Mouse (Mus musculus) MEL (cell line): ENCODE data around the gene Gm49450. TPM values are rescaled to one million over a fixed set of nuclear protein-coding genes. Genes with fewer than 3 reads are reported as not detected.

Experiments
- DNase-seq: peaks from one replicate; pipeline ENCODE4 v3.0.0; 2011; ENCODE audit warnings: low read depth, low spot score
- H3K27ac ChIP-seq: 2 replicates; pipeline ENCODE4 v1.5.1; 2012; ENCODE audit warnings: low read depth, mild to moderate bottlenecking, control low read depth, low read length, moderate library complexity; ENCODE audit not compliant: control insufficient read depth
- H3K27me3 ChIP-seq, 2 experiments: fragments of 150-350 bp in 1 of 2; sonication (generic) in 1 of 2; 2 replicates each; pipeline ENCODE4 v1.6.1; 2012; ENCODE audit warnings: low read length in 2 of 2, mild to moderate bottlenecking in 2 of 2, improper control_type of control experiment in 1 of 2, moderate library complexity in 1 of 2; ENCODE audit not compliant: insufficient read depth in 2 of 2, control insufficient read depth in 1 of 2
- H3K36me3 ChIP-seq, 2 experiments: 2 replicates each; pipeline ENCODE4 v1.6.1; 2012 to 2014; ENCODE audit warnings: low read length in 2 of 2, improper control_type of control experiment in 1 of 2, inconsistent platforms in 1 of 2, mild to moderate bottlenecking in 1 of 2; ENCODE audit not compliant: insufficient read depth in 2 of 2, control insufficient read depth in 1 of 2
- H3K4me1 ChIP-seq, 2 experiments: fragments of 150-350 bp in 1 of 2; sonication (generic) in 1 of 2; 2 replicates each; pipeline ENCODE4 v1.6.1; 2012; ENCODE audit warnings: low read length in 2 of 2, improper control_type of control experiment in 1 of 2, mild to moderate bottlenecking in 1 of 2; ENCODE audit not compliant: insufficient read depth in 2 of 2, control insufficient read depth in 1 of 2
- H3K4me3 ChIP-seq, 2 experiments: fragments of 150-350 bp in 1 of 2; sonication (generic) in 1 of 2; 2 replicates each; pipeline ENCODE4 v1.5.1; 2012; ENCODE audit warnings: low read depth in 2 of 2, low read length in 2 of 2, mild to moderate bottlenecking in 2 of 2, moderate library complexity in 2 of 2, control low read depth in 1 of 2, improper control_type of control experiment in 1 of 2; ENCODE audit not compliant: control insufficient read depth in 1 of 2, insufficient read depth in 1 of 2
- H3K79me2 ChIP-seq: 2 replicates; pipeline ENCODE4 v1.6.1; 2012; ENCODE audit warnings: mild to moderate bottlenecking, low read length, moderate library complexity; ENCODE audit not compliant: control insufficient read depth, poor library complexity, insufficient read depth
- H3K9ac ChIP-seq: 2 replicates; pipeline ENCODE4 v1.6.1; 2012; ENCODE audit warnings: low read depth, mild to moderate bottlenecking, control low read depth, low read length, moderate library complexity; ENCODE audit not compliant: control insufficient read depth, poor library complexity, severe bottlenecking
- H3K9me3 ChIP-seq: fragments of 150-350 bp; sonication (generic); replicated peaks from 2 replicates; pipeline ENCODE4 v1.6.1; 2012; ENCODE audit warnings: mild to moderate bottlenecking, low read length, improper control_type of control experiment, moderate library complexity; ENCODE audit not compliant: insufficient read depth
- CTCF ChIP-seq, 3 experiments: IDR thresholded peaks in 2 of 3; conservative IDR thresholded peaks in 1 of 3; 2 replicates each; pipeline ENCODE4 v1.5.1; 2011 to 2012; ENCODE audit warnings: low read length in 3 of 3, low read depth in 2 of 3, mild to moderate bottlenecking in 2 of 3, improper control_type of control experiment in 1 of 3, inconsistent platforms in 1 of 3, mixed read lengths in 1 of 3, moderate library complexity in 1 of 3; ENCODE audit not compliant: control insufficient read depth in 1 of 3, insufficient read depth in 1 of 3, poor library complexity in 1 of 3, severe bottlenecking in 1 of 3
- E2F4 ChIP-seq: IDR thresholded peaks from 2 replicates; pipeline ENCODE4 v1.6.1; 2011; ENCODE audit warnings: low read depth, low read length, improper control_type of control experiment, borderline replicate concordance
- EP300 ChIP-seq, 2 experiments: IDR thresholded peaks; 2 replicates each; pipeline ENCODE4 v1.6.1; 2011; ENCODE audit warnings: improper control_type of control experiment in 2 of 2, low read length in 2 of 2, low read depth in 1 of 2, mild to moderate bottlenecking in 1 of 2
- ETS1 ChIP-seq: IDR thresholded peaks from 2 replicates; pipeline ENCODE4 v1.6.1; 2012; ENCODE audit warnings: low read depth, mild to moderate bottlenecking, inconsistent platforms, low read length, improper control_type of control experiment, moderate library complexity
- GABPA ChIP-seq: IDR thresholded peaks from 2 replicates; pipeline ENCODE4 v1.6.1; 2012; ENCODE audit warnings: low read depth, mild to moderate bottlenecking, inconsistent platforms, low read length, improper control_type of control experiment, moderate library complexity
- HCFC1 ChIP-seq: IDR thresholded peaks from 2 replicates; pipeline ENCODE4 v1.6.1; 2012; ENCODE audit warnings: low read depth, mild to moderate bottlenecking, inconsistent platforms, low read length, improper control_type of control experiment, moderate library complexity
- JUND ChIP-seq: IDR thresholded peaks from 2 replicates; pipeline ENCODE4 v1.6.1; 2011; ENCODE audit warnings: low read depth, mild to moderate bottlenecking, improper control_type of control experiment, low read length
- MAX ChIP-seq: IDR thresholded peaks from 2 replicates; pipeline ENCODE4 v1.6.1; 2011; ENCODE audit warnings: low read length, improper control_type of control experiment
- MAZ ChIP-seq: IDR thresholded peaks from 2 replicates; pipeline ENCODE4 v1.6.1; 2012; ENCODE audit warnings: low read depth, mild to moderate bottlenecking, inconsistent platforms, low read length, improper control_type of control experiment
- MEF2A ChIP-seq: IDR thresholded peaks from 2 replicates; pipeline ENCODE4 v1.6.1; 2014; ENCODE audit warnings: low read depth, mild to moderate bottlenecking, inconsistent platforms, low read length, improper control_type of control experiment; ENCODE audit not compliant: poor library complexity, insufficient replicate concordance, severe bottlenecking; ENCODE audit errors: extremely low read depth
- MYB ChIP-seq: IDR thresholded peaks from 2 replicates; pipeline ENCODE4 v1.6.1; 2011; ENCODE audit warnings: mild to moderate bottlenecking, low read depth, low read length, improper control_type of control experiment
- NELFE ChIP-seq: IDR thresholded peaks from 2 replicates; pipeline ENCODE4 v1.6.1; 2011; ENCODE audit warnings: low read depth, low read length, improper control_type of control experiment
- POLR2AphosphoS2 ChIP-seq: IDR thresholded peaks from 2 replicates; pipeline ENCODE4 v1.6.1; 2011; ENCODE audit warnings: low read length, improper control_type of control experiment
- POLR2AphosphoS5 ChIP-seq: IDR thresholded peaks from 2 replicates; pipeline ENCODE4 v1.6.1; 2012; ENCODE audit warnings: low read depth, borderline replicate concordance, mild to moderate bottlenecking, inconsistent platforms, low read length, moderate library complexity, mixed read lengths
- RAD21 ChIP-seq: IDR thresholded peaks from 2 replicates; pipeline ENCODE4 v1.6.1; 2011; ENCODE audit warnings: mild to moderate bottlenecking, low read depth, low read length, improper control_type of control experiment
- RCOR1 ChIP-seq: IDR thresholded peaks from 2 replicates; pipeline ENCODE4 v1.6.1; 2012; ENCODE audit warnings: low read depth, mild to moderate bottlenecking, inconsistent platforms, low read length, improper control_type of control experiment
- TAL1 ChIP-seq: IDR thresholded peaks from 2 replicates; pipeline ENCODE4 v1.6.1; 2012; ENCODE audit warnings: mild to moderate bottlenecking, inconsistent platforms, low read length, moderate library complexity, mixed read lengths
- UBTF ChIP-seq: IDR thresholded peaks from 2 replicates; pipeline ENCODE4 v1.6.1; 2012; ENCODE audit warnings: low read depth, mild to moderate bottlenecking, inconsistent platforms, low read length, improper control_type of control experiment, moderate library complexity, borderline replicate concordance; ENCODE audit not compliant: insufficient read depth
- ZNF384 ChIP-seq: IDR thresholded peaks from 2 replicates; pipeline ENCODE4 v1.6.1; 2012; ENCODE audit warnings: low read depth, mild to moderate bottlenecking, inconsistent platforms, low read length, improper control_type of control experiment
- polyA plus RNA-seq, 2 experiments: library from polyadenylated mRNA; stranded (reverse) in 1 of 2; unstranded in 1 of 2; fragments of >175 nt in 1 of 2; fragments of >200 nt in 1 of 2; gene quantifications; 2 replicates each; pipeline versions ENCODE4 v1.2.1 to v1.2.4; 2012; ENCODE audit warnings: low replicate concordance in 2 of 2, low read depth in 1 of 2; ENCODE audit not compliant: insufficient read length in 2 of 2, insufficient read depth in 1 of 2, missing spikeins in 1 of 2
- total RNA-seq: library from RNA; depleted of rRNA; stranded (reverse); fragments of 300-350 nt; gene quantifications from 2 replicates; pipeline ENCODE4 v1.2.3, GENCODE M21; 2012

Gene Gm49450
- total and polyA plus RNA-seq, 3 experiments, result not detected

DNA sequence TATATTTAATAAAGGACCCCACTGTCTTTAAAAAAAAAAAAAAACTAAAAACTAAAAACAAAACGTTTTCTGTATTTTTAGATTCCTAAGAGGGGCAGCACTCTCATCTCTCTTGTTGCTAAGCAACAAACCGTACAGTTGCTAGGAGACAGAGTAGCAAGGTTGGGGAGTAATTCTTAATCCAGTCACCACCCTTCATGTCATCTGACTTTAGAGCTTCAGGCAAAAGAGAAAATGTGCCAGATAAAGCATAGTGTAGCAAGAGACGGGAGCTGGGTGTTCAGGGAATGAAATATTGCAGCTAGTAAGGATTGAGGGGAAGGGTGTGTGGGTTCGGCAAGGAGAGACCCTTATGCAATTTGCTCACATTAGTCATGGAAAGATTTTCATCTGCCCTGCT lies 17.8 kb upstream of the Gm49450 start:
- Histone ChIP-seq H3K27ac (no peak overlapping the region), H3K9ac (no peak overlapping the region), H3K36me3 (no peaks in the 10 kb centered on the region), H3K27me3 (peaks cover 10 to 11% of the 10 kb centered on the region in 2 experiments; a peak in 3 of 4 replicates), H3K4me3 (no peak overlapping the region)
- TF ChIP-seq POLR2AphosphoS5 (no peak), ZNF384 (no peak), HCFC1 (no peak), GABPA (no peak), CTCF (IDR thresholded peaks at IDR 0.05 in 2 of 3, conservative IDR thresholded peaks at IDR 0.05 in 1 of 3; ENCODE audit: control insufficient read depth in 1 of 3, insufficient read depth in 1 of 3, low read depth in 2 of 3, low read length in 3 of 3, poor library complexity in 1 of 3, severe bottlenecking in 1 of 3) (no peak), ETS1 (no peak), MEF2A (no peak)
- TF ChIP-seq, all 39 proteins: peak for 0
- no peak for DNase-seq
- no peaks in the 10 kb centered on the region for H3K9me3 ChIP-seq
- H3K79me2 ChIP-seq, result no peaks in the 10 kb centered on the region
- no peaks in the 10 kb centered on the region for H3K4me1 ChIP-seq

DNA sequence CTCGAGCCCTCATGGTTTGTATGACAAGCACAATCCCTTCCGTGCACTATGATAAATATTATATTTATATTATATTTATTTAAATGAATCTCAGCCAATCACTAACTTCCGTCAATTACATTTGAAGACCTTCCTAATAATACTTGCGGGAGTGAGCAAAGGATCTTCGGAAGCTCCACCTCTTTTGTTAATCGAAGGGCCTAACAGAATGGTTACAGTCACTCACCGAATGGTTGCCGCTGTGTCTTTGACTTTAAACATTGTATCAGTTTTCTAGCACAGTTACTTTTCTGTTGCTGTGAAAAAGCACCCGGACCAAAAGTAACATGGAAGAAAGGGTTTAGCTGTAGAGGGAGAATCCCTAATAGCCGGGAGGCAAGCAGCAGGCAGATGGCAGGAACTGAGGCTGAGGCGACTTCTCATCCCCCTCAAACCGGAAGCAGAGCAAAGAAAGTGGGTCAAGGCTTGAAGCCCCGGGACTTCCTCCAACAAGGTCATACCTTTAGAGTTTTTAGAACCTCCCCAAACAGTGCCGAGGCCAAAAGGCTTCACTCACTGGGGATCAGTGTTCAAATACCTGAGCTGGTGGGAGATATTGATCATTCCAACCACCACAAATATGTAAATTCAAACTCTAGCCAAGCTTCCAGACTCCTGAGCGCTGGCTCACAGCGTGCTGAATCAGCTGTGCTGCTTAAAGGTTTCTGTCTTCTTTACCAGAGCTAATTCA lies 16.2 kb upstream of the Gm49450 start:
- no peak for TF ChIP-seq ETS1
- TF ChIP-seq E2F4, result no peak
- TF ChIP-seq EP300 (IDR thresholded peaks at IDR 0.05; ENCODE audit: low read depth in 1 of 2, low read length in 2 of 2), result no peak
- TF ChIP-seq POLR2AphosphoS2, result no peak
- TF ChIP-seq MAX, result no peak
- TF ChIP-seq JUND, result no peak
- no peak for TF ChIP-seq GABPA
- no peak for TF ChIP-seq MAZ
- no peak for TF ChIP-seq RCOR1
- TF ChIP-seq NELFE, result no peak
- TF ChIP-seq MYB, result no peak
- no peak for TF ChIP-seq TAL1
- TF ChIP-seq RAD21, result no peak
- no peak for TF ChIP-seq UBTF
- H3K27ac ChIP-seq, result no peak overlapping the region
- no peaks in the 10 kb centered on the region for H3K79me2 ChIP-seq
- no peaks in the 10 kb centered on the region for H3K4me1 ChIP-seq
- DNase-seq, result no peak
- no peak overlapping the region for H3K4me3 ChIP-seq
- H3K9ac ChIP-seq, result no peak overlapping the region
- no peaks in the 10 kb centered on the region for H3K9me3 ChIP-seq
- no peaks in the 10 kb centered on the region for H3K36me3 ChIP-seq
- H3K27me3 ChIP-seq, result peaks cover 7 to 10% of the 10 kb centered on the region in 2 experiments; a peak in 3 of 4 replicates
